32 mouse cellular contexts compared by ENCODE assay signal in genomic region chr17:44040449-44040848, GRCm38 (mm10).
"Had no signal": no experiment of that assay in that cellular context is flagged by ENCODE, and none has a peak within 500 bp of the region (broad histone marks: within the 10 kb centered on the region; RNA-seq: fewer than 3 reads in every experiment).

No protein-coding gene starts in this region.

- ATAC-seq: hindbrain, embryonic 16.5 days; hindbrain, postnatal 0 days; inflammation-experienced regulatory T-cells, adult 6 months had no signal

- H3K9ac ChIP-seq: heart, embryonic 12.5 days; heart, embryonic 13.5 days; heart, embryonic 15.5 days; hindbrain, embryonic 12.5 days; hindbrain, embryonic 13.5 days; hindbrain, embryonic 14.5 days; hindbrain, embryonic 15.5 days; kidney, embryonic 15.5 days had no signal

- DNase-seq: heart, postnatal 10 days; heart, postnatal 14 days; heart, postnatal 4 days; kidney, adult 11 months; kidney, adult 18-20 months; kidney, adult 2 months; kidney, adult 8-10 months; kidney, adult 9 months; kidney, postnatal 10 days; kidney, postnatal 14 days; kidney, postnatal 25 days; kidney, postnatal 36 days; kidney, postnatal 4 days; layer of hippocampus, adult 9-11 months; layer of hippocampus, postnatal 36 days had no signal

- H3K4me2 ChIP-seq: heart, embryonic 11.5 days; heart, embryonic 12.5 days; heart, embryonic 13.5 days; heart, embryonic 15.5 days; hindbrain, embryonic 12.5 days; hindbrain, embryonic 13.5 days; hindbrain, embryonic 14.5 days; hindbrain, embryonic 15.5 days; kidney, embryonic 15.5 days had no signal

- H3K4me3 ChIP-seq: heart, embryonic 10.5 days; heart, embryonic 12.5 days; heart, embryonic 13.5 days; heart, embryonic 15.5 days; hindbrain, embryonic 10.5 days; hindbrain, embryonic 12.5 days; hindbrain, embryonic 13.5 days; hindbrain, embryonic 15.5 days; kidney, embryonic 15.5 days; layer of hippocampus, adult 2 months; left cerebral cortex, adult 2 months had no signal

- H3K9me3 ChIP-seq: heart, embryonic 10.5 days; heart, embryonic 12.5 days; heart, embryonic 13.5 days; heart, embryonic 15.5 days; hindbrain, embryonic 10.5 days; hindbrain, embryonic 12.5 days; hindbrain, embryonic 13.5 days; hindbrain, embryonic 15.5 days; kidney, embryonic 15.5 days had no signal

- H3K36me3 ChIP-seq: heart, embryonic 10.5 days; heart, embryonic 12.5 days; heart, embryonic 13.5 days; heart, embryonic 15.5 days; hindbrain, embryonic 10.5 days; hindbrain, embryonic 12.5 days; hindbrain, embryonic 13.5 days; hindbrain, embryonic 15.5 days; kidney, embryonic 15.5 days had no signal

- H3K27ac ChIP-seq: heart, embryonic 10.5 days; heart, embryonic 13.5 days; heart, embryonic 15.5 days; hindbrain, embryonic 10.5 days; hindbrain, embryonic 12.5 days; hindbrain, embryonic 13.5 days; hindbrain, embryonic 14.5 days; hindbrain, embryonic 15.5 days; hindbrain, postnatal 0 days; kidney, embryonic 15.5 days; kidney, postnatal 0 days; layer of hippocampus, adult 2 months; left cerebral cortex, adult 2 months had no signal

- H3K4me1 ChIP-seq: heart, embryonic 10.5 days; heart, embryonic 12.5 days; heart, embryonic 13.5 days; heart, embryonic 15.5 days; hindbrain, embryonic 10.5 days; hindbrain, embryonic 12.5 days; hindbrain, embryonic 13.5 days; kidney, embryonic 15.5 days had no signal

- H3K27me3 ChIP-seq: heart, embryonic 12.5 days; heart, embryonic 13.5 days; heart, embryonic 15.5 days; hindbrain, embryonic 12.5 days; hindbrain, embryonic 13.5 days; hindbrain, embryonic 15.5 days; kidney, embryonic 15.5 days had no signal
